Mouse (Mus musculus): ENCODE measurements around the gene Lrguk. TPM values are rescaled to one million over a fixed set of nuclear protein-coding genes. Genes with fewer than 3 reads are reported as not detected.

Gene Lrguk
- polyA plus RNA-seq, 2 experiments from 2014 or later: not detected

- ATAC-seq: no peak
These were observed 37.5 kb downstream of the Lrguk start for GRCm38 (mm10) chr6:34066790-34067189.

- no peak for ATAC-seq
These were observed 38.0 kb downstream of the Lrguk start for GRCm38 (mm10) chr6:34067271-34067670.

GRCm38 (mm10) chr6:34071936-34072335 lies 42.7 kb downstream of the Lrguk start:
- ATAC-seq: no peak

- ATAC-seq: no peak
These were observed 44.7 kb downstream of the Lrguk start for GRCm38 (mm10) chr6:34073931-34074442.

- ATAC-seq: no peak
These were observed 46.3 kb downstream of the Lrguk start for GRCm38 (mm10) chr6:34075520-34075919.

GRCm38 (mm10) chr6:34083471-34083870 lies 54.2 kb downstream of the Lrguk start:
- no peak for ATAC-seq

- no peak for ATAC-seq
These were observed 58.5 kb downstream of the Lrguk start for GRCm38 (mm10) chr6:34087701-34088100.

GRCm38 (mm10) chr6:34088986-34089385 lies 59.7 kb downstream of the Lrguk start:
- ATAC-seq: no peak

- ATAC-seq: no peak
These were observed 62.3 kb downstream of the Lrguk start for GRCm38 (mm10) chr6:34091537-34091936.

GRCm38 (mm10) chr6:34096274-34096673 lies 67.0 kb downstream of the Lrguk start:
- ATAC-seq: no peak

GRCm38 (mm10) chr6:34096905-34097304 lies 67.7 kb downstream of the Lrguk start:
- no peak for ATAC-seq

- ATAC-seq: no peak
These were observed 70.5 kb downstream of the Lrguk start for GRCm38 (mm10) chr6:34099725-34100124.

- ATAC-seq: no peak
These were observed 72.5 kb downstream of the Lrguk start for GRCm38 (mm10) chr6:34101531-34102396.

GRCm38 (mm10) chr6:34103251-34103920 lies 74.1 kb downstream of the Lrguk start:
- no peak for ATAC-seq

GRCm38 (mm10) chr6:34110571-34110970 lies 81.3 kb downstream of the Lrguk start:
- no peak for ATAC-seq

- ATAC-seq: no peak
These were observed 82.2 kb downstream of the Lrguk start for GRCm38 (mm10) chr6:34111406-34111805.

- ATAC-seq: no peak
These were observed 87.7 kb downstream of the Lrguk start for GRCm38 (mm10) chr6:34116838-34117478.

- no peak for ATAC-seq
These were observed 95.2 kb downstream of the Lrguk start for GRCm38 (mm10) chr6:34124401-34124800.

- no peak for ATAC-seq
These were observed 100.0 kb downstream of the Lrguk start for GRCm38 (mm10) chr6:34129261-34129660.

GRCm38 (mm10) chr6:34132391-34132790 lies 103.1 kb downstream of the Lrguk start:
- no peak for ATAC-seq

GRCm38 (mm10) chr6:34138366-34138765 lies 109.1 kb downstream of the Lrguk start:
- ATAC-seq: no peak

GRCm38 (mm10) chr6:34142931-34143330 lies 113.7 kb downstream of the Lrguk start:
- no peak for ATAC-seq

GRCm38 (mm10) chr6:34146042-34146441 lies 116.8 kb downstream of the Lrguk start:
- no peak for ATAC-seq

Data from CD4-positive, CD25-positive, alpha-beta regulatory T cell, adult 4 months (primary cell).